Mouse (Mus musculus) small intestine, adult 2 months (tissue): ENCODE data around the gene Adamtsl3.

Experiments used
- CTCF ChIP-seq: fragments of 200-500 bp; IDR thresholded peaks from 2 replicates; pipeline ENCODE4 v1.5.1; 2012; ENCODE audit warnings: low read depth, mild to moderate bottlenecking, control low read depth, inconsistent platforms, low read length, moderate library complexity, mixed read lengths; ENCODE audit not compliant: insufficient replicate concordance, insufficient read length; ENCODE audit errors: extremely low read depth
- POLR2A ChIP-seq: fragments of 200-500 bp; IDR thresholded peaks from 2 replicates; pipeline ENCODE4 v1.6.1; 2012; ENCODE audit warnings: low read depth, mild to moderate bottlenecking, control low read depth, inconsistent platforms, low read length, moderate library complexity

GRCm38 (mm10) chr7:82497064-82497463 is 161.6 kb downstream of the Adamtsl3 start:
- no peak for TF ChIP-seq CTCF
- TF ChIP-seq POLR2A, result no peak
